Mouse (Mus musculus) thymus, postnatal 0 days (tissue): Measurements from ENCODE around the gene Itga5. TPM values are rescaled to one million over a fixed set of nuclear protein-coding genes. Genes with fewer than 3 reads are reported as not detected.

ENCODE experiments used
- DNase-seq: peaks from one replicate; pipeline ENCODE4 v3.0.0-alpha.2; 2015; ENCODE audit warnings: low spot score
- polyA plus RNA-seq: library from polyadenylated mRNA; unstranded; fragments of >200 nt; fragmentation: Nextera tagmentation; extraction: Ambion mirVana; gene quantifications from 2 replicates; pipeline ENCODE4 v1.2.1, GENCODE M21; 2015

The Itga5 gene
- polyA plus RNA-seq, 1 experiment from 2014 or later, result 10.5 TPM

- DNase-seq, result peak; percentile 67
Measured at GRCm38 (mm10) chr15:103313495-103314095, 53.0 kb downstream of the Itga5 start.

GRCm38 (mm10) chr15:103310365-103310910 lies 56.1 kb downstream of the Itga5 start, which contains the start of gene Gpr84:
Gene Gpr84, minus strand, starts transcription at chr15:103310612.
- DNase-seq, result no peak

- DNase-seq, result no peak
Measured at GRCm38 (mm10) chr15:103308876-103309580, 57.5 kb downstream of the Itga5 start.

GRCm38 (mm10) chr15:103308056-103308875 lies 58.3 kb downstream of the Itga5 start:
- peak; percentile 60 for DNase-seq

GRCm38 (mm10) chr15:103307125-103307524 lies 59.4 kb downstream of the Itga5 start:
- peak; percentile 94 for DNase-seq

- DNase-seq, result no peak
Measured at GRCm38 (mm10) chr15:103305792-103306645, 60.5 kb downstream of the Itga5 start.

GRCm38 (mm10) chr15:103305070-103305678 lies 61.4 kb downstream of the Itga5 start:
- DNase-seq, result peak; percentile 89

GRCm38 (mm10) chr15:103304616-103304969 lies 62.0 kb downstream of the Itga5 start:
- DNase-seq, result peak; percentile 13

GRCm38 (mm10) chr15:103303916-103304615 lies 62.5 kb downstream of the Itga5 start:
- DNase-seq, result no peak

- DNase-seq, result no peak
Measured at GRCm38 (mm10) chr15:103302341-103303021, 64.1 kb downstream of the Itga5 start.

GRCm38 (mm10) chr15:103301547-103302340 lies 64.8 kb downstream of the Itga5 start:
- DNase-seq, result no peak

GRCm38 (mm10) chr15:103301046-103301445 lies 65.5 kb downstream of the Itga5 start:
- DNase-seq, result no peak

GRCm38 (mm10) chr15:103300560-103300959 lies 66.0 kb downstream of the Itga5 start:
- DNase-seq, result no peak

- no peak for DNase-seq
Measured at GRCm38 (mm10) chr15:103300067-103300471, 66.5 kb downstream of the Itga5 start.

GRCm38 (mm10) chr15:103299644-103300043 lies 66.9 kb downstream of the Itga5 start:
- no peak for DNase-seq

GRCm38 (mm10) chr15:103298861-103299616 lies 67.5 kb downstream of the Itga5 start:
- DNase-seq, result no peak

GRCm38 (mm10) chr15:103298026-103298425 lies 68.5 kb downstream of the Itga5 start:
- DNase-seq, result no peak

- DNase-seq, result no peak
Measured at GRCm38 (mm10) chr15:103297313-103297712, 69.2 kb downstream of the Itga5 start.
